ENCODE assay signal across 21 mouse cellular contexts in genomic region chr10:40830312-40830711, GRCm38 (mm10). TPM values are rescaled to one million over a fixed set of nuclear protein-coding genes. Genes with fewer than 3 reads are reported as not detected.
DNase-seq lines count a peak whose midpoint lies in the region; ATAC-seq and TF ChIP-seq lines count a peak whose summit lies in the region.
"Had no signal": no experiment of that assay in that cellular context is flagged by ENCODE, and none has a peak within 500 bp of the region (broad histone marks: within the 10 kb centered on the region; RNA-seq: fewer than 3 reads in every experiment).

No protein-coding gene starts in this region.

- no peak for DNase-seq in frontal cortex, postnatal 14 days (ENCODE audit: low spot score in 2 of 2)
- peak; percentile 86 for DNase-seq in 3T3-L1 (ENCODE audit: low read depth, low spot score)
- peak; percentile 68 for DNase-seq in NIH3T3 (ENCODE audit: low read depth)
- no peak for DNase-seq in thymus, postnatal 14 days
- no peak for DNase-seq in midbrain, postnatal 0 days (ENCODE audit: low spot score)
- DNase-seq: adrenal gland, postnatal 14 days; cerebellum, adult 18-20 months; cerebellum, postnatal 10 days; gastrocnemius, postnatal 10 days; heart, adult 2 months had no signal

- no peak for TF ChIP-seq CTCF in embryonic fibroblast, embryonic 13.5 days (IDR thresholded peaks at IDR 0.05; ENCODE audit: borderline replicate concordance, insufficient read depth, low read length)
- TF ChIP-seq CTCF in midbrain, postnatal 0 days (IDR thresholded peaks at IDR 0.05): no peak

- no peak overlapping the region for H3K4me2 ChIP-seq in midbrain, postnatal 0 days (ENCODE audit: low read depth, low read length, poor library complexity, severe bottlenecking)
- H3K4me2 ChIP-seq: embryonic facial prominence, embryonic 12.5 days; forebrain, embryonic 13.5 days; heart, embryonic 11.5 days; heart, embryonic 15.5 days; hindbrain, embryonic 14.5 days; intestine, embryonic 15.5 days had no signal

- peak overlapping the region; percentile 79 for H3K27ac ChIP-seq in embryonic fibroblast, embryonic 13.5 days (ENCODE audit: insufficient read depth, low read length)
- H3K27ac ChIP-seq in midbrain, postnatal 0 days (ENCODE audit: low read depth, low read length): no peak overlapping the region
- H3K27ac ChIP-seq: embryonic facial prominence, embryonic 12.5 days; forebrain, embryonic 13.5 days; heart, adult 2 months; heart, embryonic 15.5 days; hindbrain, embryonic 10.5 days; hindbrain, embryonic 14.5 days; intestine, embryonic 15.5 days had no signal

- peak; percentile 79 for ATAC-seq in frontal cortex, adult (ENCODE audit: low TSS enrichment)
- ATAC-seq in midbrain, postnatal 0 days (ENCODE audit: low FRiP score): no peak
- ATAC-seq: activated CD4-positive, CD25-positive, alpha-beta regulatory T cell, adult 4 months; forebrain, embryonic 13.5 days; intestine, embryonic 15.5 days had no signal

- H3K9ac ChIP-seq in midbrain, postnatal 0 days (replicated peaks; ENCODE audit: low read length, poor library complexity, severe bottlenecking): no peak overlapping the region
- H3K9ac ChIP-seq: embryonic facial prominence, embryonic 12.5 days; forebrain, embryonic 13.5 days; heart, embryonic 15.5 days; hindbrain, embryonic 14.5 days; intestine, embryonic 15.5 days had no signal

- peaks cover 6% of the 10 kb centered on the region for H3K4me1 ChIP-seq in embryonic fibroblast, embryonic 13.5 days (ENCODE audit: control insufficient read depth, insufficient read depth, low read length)
- no peaks in the 10 kb centered on the region for H3K4me1 ChIP-seq in midbrain, postnatal 0 days (ENCODE audit: insufficient read depth, low read length)
- H3K4me1 ChIP-seq: embryonic facial prominence, embryonic 12.5 days; forebrain, embryonic 13.5 days; heart, embryonic 15.5 days; hindbrain, embryonic 10.5 days; intestine, embryonic 15.5 days had no signal

- no peak overlapping the region for H3K4me3 ChIP-seq in embryonic fibroblast, embryonic 13.5 days (ENCODE audit: insufficient read depth, low read length)
- H3K4me3 ChIP-seq in midbrain, postnatal 0 days (ENCODE audit: low read depth, low read length): no peak overlapping the region
- H3K4me3 ChIP-seq: embryonic facial prominence, embryonic 12.5 days; forebrain, embryonic 13.5 days; heart, adult 2 months; heart, embryonic 15.5 days; hindbrain, embryonic 10.5 days; intestine, embryonic 15.5 days had no signal

- 91% methylated on average over 3 of the region's 3 CpGs for WGBS in midbrain, postnatal 0 days

- H3K9me3 ChIP-seq in midbrain, postnatal 0 days (ENCODE audit: low read length): no peaks in the 10 kb centered on the region
- H3K9me3 ChIP-seq: embryonic facial prominence, embryonic 12.5 days; forebrain, embryonic 13.5 days; heart, embryonic 15.5 days; hindbrain, embryonic 10.5 days; intestine, embryonic 15.5 days had no signal

- no peak for TF ChIP-seq POLR2A in embryonic fibroblast, embryonic 13.5 days (IDR thresholded peaks at IDR 0.05; ENCODE audit: low read depth, low read length)

- no peaks in the 10 kb centered on the region for H3K27me3 ChIP-seq in midbrain, postnatal 0 days (ENCODE audit: insufficient read depth, low read length)
- H3K27me3 ChIP-seq: CH12.LX; embryonic facial prominence, embryonic 12.5 days; forebrain, embryonic 13.5 days; heart, embryonic 15.5 days; intestine, embryonic 15.5 days had no signal

- peaks cover 12% of the 10 kb centered on the region; the same call in 1 of the 2 replicates for H3K36me3 ChIP-seq in midbrain, postnatal 0 days (ENCODE audit: insufficient read depth, low read length)

RNA-seq across cellular contexts. Expression of gene Cdc40, which starts 52.8 kb away (rescaled TPM):
- polyA plus RNA-seq in embryonic fibroblast, embryonic 13.5 days (2011; ENCODE audit: insufficient read length, low read depth, missing spikeins): 31.2 and 33.7 TPM in 2 replicates
- 19.8 and 20.0 TPM in 2 replicates for total RNA-seq in midbrain, postnatal 0 days (2014; rRNA removed)
- 12.7 and 13.7 TPM in 2 replicates for polyA plus RNA-seq in midbrain, postnatal 0 days (2015; fragmentation: Nextera tagmentation; extraction: Ambion mirVana)

RNA-seq across cellular contexts. Expression of gene Wasf1, which starts 53.0 kb away (rescaled TPM):
- polyA plus RNA-seq in embryonic fibroblast, embryonic 13.5 days (2011; ENCODE audit: insufficient read length, low read depth, missing spikeins): 8.3 and 11.8 TPM in 2 replicates
- total RNA-seq in midbrain, postnatal 0 days (2014; rRNA removed): 28.4 and 30.4 TPM in 2 replicates
- polyA plus RNA-seq in midbrain, postnatal 0 days (2015; fragmentation: Nextera tagmentation; extraction: Ambion mirVana): 150 and 155 TPM in 2 replicates
- total RNA-seq: CH12.LX had no signal

Comparison
In these comparisons a context has a peak if more than half of its experiments do, and no peak if none do; other contexts are left out.
1. DNase-seq: peak in 3T3-L1 (single experiment) and NIH3T3 (single experiment); none in frontal cortex, postnatal 14 days (0 of 2), thymus, postnatal 14 days (single experiment) and midbrain, postnatal 0 days (single experiment).
2. RNA of gene Wasf1, which starts 53.0 kb away (polyA plus RNA-seq): 150 to 155 TPM in midbrain, postnatal 0 days; 8.3 to 11.8 TPM in embryonic fibroblast, embryonic 13.5 days; every median in the first group is over 10 times any median in the second.